Mouse (Mus musculus): ENCODE data around the gene Hist1h2bb. TPM values are rescaled to one million over a fixed set of nuclear protein-coding genes. Genes with fewer than 3 reads are reported as not detected.
A peak's percentile ranks its signal among the peaks of the same experiment; 100 is the strongest.
"Not testable (repeated sequence)": the region's sequence is repeated elsewhere in the genome, so short reads cannot be mapped to it uniquely, and the experiment has no call there.

The Hist1h2bb gene
- total RNA-seq, 4 experiments from 2014 or later, result 14.1 to 21.7 (median 16.7) TPM

DNA sequence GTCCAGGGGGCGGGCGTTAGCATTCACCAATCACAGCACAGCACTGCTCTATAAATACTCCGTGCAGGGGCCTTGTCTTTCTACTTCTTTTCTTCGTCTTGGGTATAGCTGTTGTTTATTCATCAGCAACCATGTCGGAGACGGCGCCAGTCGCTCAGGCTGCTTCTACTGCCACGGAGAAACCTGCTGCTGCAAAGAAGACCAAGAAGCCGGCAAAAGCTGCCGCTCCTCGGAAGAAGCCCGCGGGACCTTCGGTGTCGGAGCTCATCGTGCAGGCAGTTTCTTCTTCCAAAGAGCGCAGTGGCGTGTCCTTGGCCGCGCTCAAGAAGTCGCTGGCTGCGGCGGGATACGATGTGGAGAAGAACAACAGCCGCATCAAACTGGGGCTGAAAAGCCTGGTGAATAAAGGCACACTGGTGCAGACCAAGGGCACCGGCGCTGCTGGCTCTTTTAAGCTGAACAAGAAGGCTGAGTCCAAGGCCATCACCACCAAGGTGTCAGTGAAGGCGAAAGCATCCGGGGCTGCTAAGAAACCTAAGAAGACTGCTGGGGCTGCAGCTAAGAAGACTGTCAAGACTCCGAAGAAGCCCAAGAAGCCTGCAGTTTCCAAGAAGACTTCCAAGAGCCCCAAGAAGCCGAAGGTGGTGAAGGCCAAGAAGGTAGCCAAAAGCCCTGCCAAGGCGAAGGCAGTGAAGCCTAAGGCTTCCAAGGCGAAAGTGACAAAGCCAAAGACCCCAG, 17.2 kb downstream of the Hist1h2bb start, which contains the start of gene Hist1h1a:
Gene Hist1h1a (plus strand): TSS at position 81 of the 738 bp plus-strand sequence.
- peak; percentile 72 to 82 for DNase-seq (ENCODE audit: low spot score in 2 of 2)

GRCm38 (mm10) chr13:23764324-23765171, 18.0 kb downstream of the Hist1h2bb start:
- no peak for DNase-seq (ENCODE audit: low spot score in 2 of 2)

- DNase-seq (ENCODE audit: low spot score in 2 of 2), result no peak
These were observed 18.6 kb downstream of the Hist1h2bb start for GRCm38 (mm10) chr13:23765172-23765513.

- no peak for DNase-seq (ENCODE audit: low spot score in 2 of 2)
These were observed 20.2 kb downstream of the Hist1h2bb start for GRCm38 (mm10) chr13:23766772-23767171.

DNA sequence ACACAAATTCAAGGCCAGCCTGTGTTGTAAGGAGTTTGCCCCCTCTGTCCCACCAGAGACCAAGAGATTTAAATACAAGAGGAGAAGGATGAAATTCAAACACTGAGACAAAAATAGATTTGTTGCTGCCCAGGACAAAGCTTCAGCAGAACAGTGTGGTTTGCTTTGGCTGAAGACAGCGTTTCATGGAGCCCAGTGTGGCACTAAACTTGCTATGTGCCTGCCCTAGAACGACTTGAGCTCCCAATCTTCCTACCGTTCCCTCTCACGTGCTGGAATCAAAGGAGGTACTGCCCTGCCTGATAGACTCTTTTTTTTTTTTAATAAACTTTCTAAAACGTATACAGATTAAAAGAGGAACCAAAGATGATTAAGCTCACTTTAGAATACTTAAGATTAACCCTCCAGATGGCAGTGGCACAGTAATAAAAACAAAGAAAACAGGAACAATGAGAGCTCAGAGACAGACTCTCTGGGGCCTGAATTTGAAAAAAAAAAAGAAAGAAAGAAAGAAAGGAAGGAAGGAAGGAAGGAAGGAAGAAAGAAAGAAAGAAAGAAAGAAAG, 22.4 kb downstream of the Hist1h2bb start:
- no peak for DNase-seq (ENCODE audit: low spot score in 2 of 2)

GRCm38 (mm10) chr13:23769613-23770012, 23.1 kb downstream of the Hist1h2bb start, which contains the start of gene Trim38:
Trim38 (plus strand) TSS chr13:23769913.
- DNase-seq (ENCODE audit: low spot score in 2 of 2), result not testable (repeated sequence)

- peak; percentile 33 for DNase-seq (ENCODE audit: low spot score in 2 of 2)
These were observed 26.2 kb downstream of the Hist1h2bb start for GRCm38 (mm10) chr13:23772561-23773313.

DNA sequence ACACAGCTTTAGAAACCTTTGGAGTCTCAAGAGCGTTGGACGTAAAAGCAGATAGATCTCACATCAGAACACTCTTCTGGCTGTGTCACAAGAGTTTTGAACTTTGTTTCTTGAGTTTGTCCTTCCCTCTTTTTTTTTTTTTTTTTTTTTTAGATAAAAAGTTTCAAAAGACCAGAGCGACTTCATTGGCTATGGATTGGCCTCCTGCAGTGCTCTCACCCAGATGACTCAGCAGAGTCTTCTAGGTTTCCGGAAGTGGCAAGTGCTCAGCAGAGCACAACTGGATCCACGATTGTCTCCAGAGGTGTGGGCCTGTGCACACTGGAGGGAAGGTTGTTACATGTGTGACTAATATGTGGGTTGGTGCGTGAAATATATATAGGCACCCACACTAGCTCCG, 31.8 kb downstream of the Hist1h2bb start:
- DNase-seq (ENCODE audit: low spot score in 2 of 2), result no peak

DNA sequence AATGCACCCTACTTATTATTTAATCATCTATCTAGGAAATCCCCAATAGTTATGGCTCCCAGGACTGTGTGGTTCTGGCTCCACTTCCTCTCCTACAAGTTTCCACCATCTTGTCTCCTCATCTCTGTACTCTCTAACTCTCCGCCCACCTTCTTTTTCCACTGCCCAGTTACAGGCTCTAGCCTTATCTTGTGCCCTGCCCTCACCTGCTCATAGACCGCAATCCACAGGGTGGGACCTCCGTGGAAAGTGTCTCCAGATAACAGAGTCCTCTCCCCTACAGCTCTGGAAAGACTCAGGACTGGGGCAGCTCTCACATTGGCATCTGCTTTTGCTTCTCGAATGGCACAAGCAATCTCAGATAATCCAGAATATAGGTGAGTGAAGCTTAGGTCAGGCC, 32.5 kb downstream of the Hist1h2bb start:
- DNase-seq (ENCODE audit: low spot score in 2 of 2), result no peak

- DNase-seq (ENCODE audit: low spot score in 2 of 2), result peak; percentile 16 to 36
These were observed 46.0 kb downstream of the Hist1h2bb start for GRCm38 (mm10) chr13:23792520-23792919.

Small RNA genes within 50 kb of the gene (microRNA-seq; reads per million reads assigned to microRNA genes)
- gene Gm44314, result 0 reads per million in 2 experiments
- 0 to 0.51 reads per million in 2 experiments for gene Gm44484

Other genes starting within 250 kb of the Hist1h2bb start
- gene Hist1h4h, start 215.7 kb upstream of the Hist1h2bb start, total RNA-seq (2022), result 100 to 1,000 TPM; 236 to 302 (median 261) TPM
- 1 to 10 TPM in 3 of 4 experiments, not detected in 1; 1.6 to 6.5 (median 1.8) TPM for gene Hist1h2af, start 212.8 kb upstream of the Hist1h2bb start, total RNA-seq (2022)
- 1 to 10 TPM; 1.2 to 3.4 (median 2.2) TPM for gene Hist1h3g, start 211.3 kb upstream of the Hist1h2bb start, total RNA-seq (2022)
- gene Hist1h2bh, start 203.3 kb upstream of the Hist1h2bb start, total RNA-seq (2022), result under 1 TPM; 0.34 to 0.73 (median 0.61) TPM
- gene Hist1h3f, start 202.7 kb upstream of the Hist1h2bb start, total RNA-seq (2022), result 10 to 100 TPM; 12.5 to 15.7 (median 14.2) TPM
- 100 to 1,000 TPM; 104 to 155 (median 119) TPM for gene Hist1h4f, start 195.1 kb upstream of the Hist1h2bb start, total RNA-seq (2022)
- gene Hist1h1d, start 193.5 kb upstream of the Hist1h2bb start, total RNA-seq (2022), result 1 to 10 TPM; 2.5 to 3.3 (median 2.8) TPM
- gene Hist1h3e, start 184.4 kb upstream of the Hist1h2bb start, total RNA-seq (2022), result 10 to 100 TPM; 34.8 to 43.2 (median 40.0) TPM
- gene Hist1h2ae, start 175.5 kb upstream of the Hist1h2bb start, total RNA-seq (2022), result 1 to 10 TPM; 3.3 to 7.7 (median 4.9) TPM
- gene Hist1h2bg, start 175.3 kb upstream of the Hist1h2bb start, total RNA-seq (2022), result 10 to 100 TPM; 57.3 to 67.6 (median 60.8) TPM
- gene Hist1h2bf, start 172.5 kb upstream of the Hist1h2bb start, total RNA-seq (2022), result 10 to 100 TPM; 19.2 to 30.0 (median 24.4) TPM
- 10 to 100 TPM in 1 of 4 experiments, 1 to 10 TPM in 3; 3.0 to 11.0 (median 5.7) TPM for gene Hist1h2ad, start 172.4 kb upstream of the Hist1h2bb start, total RNA-seq (2022)
- 10 to 100 TPM in 2 of 4 experiments, 1 to 10 TPM in 2; 8.2 to 11.5 (median 10.5) TPM for gene Hist1h3d, start 171.0 kb upstream of the Hist1h2bb start, total RNA-seq (2022)
- 100 to 1,000 TPM; 106 to 128 (median 119) TPM for gene Hist1h4d, start 165.1 kb upstream of the Hist1h2bb start, total RNA-seq (2022)
- 10 to 100 TPM in 2 of 4 experiments, 1 to 10 TPM in 2; 7.9 to 10.8 (median 9.3) TPM for gene Hist1h2be, start 125.6 kb upstream of the Hist1h2bb start, total RNA-seq (2022)
- 10 to 100 TPM; 36.1 to 50.5 (median 42.7) TPM for gene Hist1h1e, start 124.2 kb upstream of the Hist1h2bb start, total RNA-seq (2022)
- gene Hist1h2ac, start 62.8 kb upstream of the Hist1h2bb start, total RNA-seq (2022), result 1 to 10 TPM; 1.4 to 3.1 (median 2.7) TPM
- 10 to 100 TPM; 33.4 to 55.2 (median 44.8) TPM for gene Hist1h2bc, start 62.5 kb upstream of the Hist1h2bb start, total RNA-seq (2022)
- gene Hist1h1t, start 50.9 kb upstream of the Hist1h2bb start, total RNA-seq (2022), result under 1 TPM in 1 of 4 experiments, not detected in 3; 0.50 TPM
- 10 to 100 TPM; 71.6 to 90.3 (median 85.0) TPM for gene Hist1h4c, start 48.3 kb upstream of the Hist1h2bb start, total RNA-seq (2022)
- 1 to 10 TPM; 3.9 to 9.4 (median 7.0) TPM for gene Hfe, start 35.9 kb upstream of the Hist1h2bb start, total RNA-seq (2022)
- gene Hist1h1c, start 7.9 kb upstream of the Hist1h2bb start, total RNA-seq (2022), result 10 to 100 TPM; 39.1 to 69.2 (median 53.5) TPM
- 1 to 10 TPM in 3 of 4 experiments, not detected in 1; 1.7 to 3.1 (median 2.7) TPM for gene Hist1h3c, start 1.1 kb upstream of the Hist1h2bb start, total RNA-seq (2022)
- 10 to 100 TPM; 18.6 to 28.1 (median 23.5) TPM for gene Hist1h2ab, start 4.4 kb downstream of the Hist1h2bb start, total RNA-seq (2022)
- gene Hist1h3b, start 5.5 kb downstream of the Hist1h2bb start, total RNA-seq (2022), result 10 to 100 TPM in 2 of 4 experiments, 1 to 10 TPM in 2; 3.1 to 10.4 (median 8.0) TPM
- 10 to 100 TPM; 47.4 to 67.0 (median 59.9) TPM for gene Hist1h4b, start 10.3 kb downstream of the Hist1h2bb start, total RNA-seq (2022)
- gene Hist1h4a, start 14.5 kb downstream of the Hist1h2bb start, total RNA-seq (2022), result 10 to 100 TPM; 31.9 to 42.9 (median 37.9) TPM
- 10 to 100 TPM; 22.7 to 39.9 (median 29.0) TPM for gene Hist1h3a, start 15.7 kb downstream of the Hist1h2bb start, total RNA-seq (2022)
- 10 to 100 TPM; 12.6 to 19.3 (median 16.9) TPM for gene Hist1h1a, start 16.9 kb downstream of the Hist1h2bb start, total RNA-seq (2022)
- not detected for gene Trim38, start 23.2 kb downstream of the Hist1h2bb start, total RNA-seq (2022)
- not detected for gene Slc17a2, start 60.3 kb downstream of the Hist1h2bb start, total RNA-seq (2022)
- gene Slc17a3, start 92.7 kb downstream of the Hist1h2bb start, total RNA-seq (2022), result not detected
- gene Slc17a1, start 121.0 kb downstream of the Hist1h2bb start, total RNA-seq (2022), result not detected
- not detected for gene Slc17a4, start 168.3 kb downstream of the Hist1h2bb start, total RNA-seq (2022)
- gene Hist1h2ba, start 187.4 kb downstream of the Hist1h2bb start, total RNA-seq (2022), result not detected
- gene Hist1h2aa, start 187.7 kb downstream of the Hist1h2bb start, total RNA-seq (2022), result not detected
- 1 to 10 TPM; 1.4 to 2.8 (median 2.1) TPM for gene Scgn, start 244.5 kb downstream of the Hist1h2bb start, total RNA-seq (2022)

All from layer of hippocampus, adult 8-10 months (tissue).